Comparison of ENCODE assay signal across 14 mouse cellular contexts in genomic region chr19:10695801-10696200, GRCm38 (mm10). TPM values are rescaled to one million over a fixed set of nuclear protein-coding genes. Genes with fewer than 3 reads are reported as not detected.
DNase-seq lines count a peak whose midpoint lies in the region; ATAC-seq and TF ChIP-seq lines count a peak whose summit lies in the region.
"Had no signal": no experiment of that assay in that cellular context is flagged by ENCODE, and none has a peak within 500 bp of the region (broad histone marks: within the 10 kb centered on the region; RNA-seq: fewer than 3 reads in every experiment).

No protein-coding gene starts in this region.

- TF ChIP-seq CTCF in midbrain, postnatal 0 days (IDR thresholded peaks at IDR 0.05): no peak

- H3K4me1 ChIP-seq in limb, embryonic 14.5 days (ENCODE audit: control insufficient read depth, insufficient read depth, low read length): peaks cover 18% of the 10 kb centered on the region
- peaks cover 34% of the 10 kb centered on the region for H3K4me1 ChIP-seq in limb, embryonic 10.5 days
- peaks cover 10% of the 10 kb centered on the region for H3K4me1 ChIP-seq in forebrain, embryonic 11.5 days (replicated peaks; ENCODE audit: control insufficient read depth, insufficient read depth, low read length)
- H3K4me1 ChIP-seq in hindbrain, embryonic 12.5 days: peaks cover 48% of the 10 kb centered on the region
- peaks cover 36% of the 10 kb centered on the region for H3K4me1 ChIP-seq in midbrain, postnatal 0 days (ENCODE audit: insufficient read depth, low read length)

- no peak overlapping the region for H3K4me2 ChIP-seq in limb, embryonic 14.5 days (replicated peaks; ENCODE audit: low read depth, low read length, severe bottlenecking)
- H3K4me2 ChIP-seq in forebrain, embryonic 11.5 days (ENCODE audit: low read depth, low read length, severe bottlenecking): 0 out of 2 replicates have a peak overlapping the region, but pooled peaks have one; percentile 8
- H3K4me2 ChIP-seq in hindbrain, embryonic 12.5 days (replicated peaks): no peak overlapping the region
- peak overlapping the region; percentile 13; the same call in 1 of the 2 replicates for H3K4me2 ChIP-seq in midbrain, postnatal 0 days (ENCODE audit: low read depth, low read length, poor library complexity, severe bottlenecking)
- H3K4me2 ChIP-seq: limb, embryonic 13.5 days had no signal

- ATAC-seq in limb, embryonic 14.5 days (ENCODE audit: low FRiP score, low read depth): no peak
- ATAC-seq in forebrain, embryonic 11.5 days (replicated peaks; ENCODE audit: low FRiP score): peak; percentile 29; the same call in 1 of the 2 replicates
- ATAC-seq in hindbrain, embryonic 12.5 days (ENCODE audit: low FRiP score): no peak
- no peak for ATAC-seq in midbrain, postnatal 0 days (ENCODE audit: low FRiP score)

- H3K4me3 ChIP-seq in limb, embryonic 14.5 days (replicated peaks; ENCODE audit: low read length): no peak overlapping the region
- H3K4me3 ChIP-seq in limb, embryonic 10.5 days: no peak overlapping the region
- H3K4me3 ChIP-seq in forebrain, embryonic 11.5 days (ENCODE audit: low read depth, low read length): no peak overlapping the region
- H3K4me3 ChIP-seq in hindbrain, embryonic 12.5 days: no peak overlapping the region
- no peak overlapping the region for H3K4me3 ChIP-seq in midbrain, postnatal 0 days (ENCODE audit: low read depth, low read length)
- H3K4me3 ChIP-seq: limb, embryonic 13.5 days had no signal

- H3K36me3 ChIP-seq in limb, embryonic 14.5 days (ENCODE audit: control insufficient read depth, insufficient read depth, low read length): no peaks in the 10 kb centered on the region
- H3K36me3 ChIP-seq in limb, embryonic 10.5 days: 0 out of 2 replicates have a peak, but pooled peaks cover 3% of the 10 kb centered on the region
- H3K36me3 ChIP-seq in forebrain, embryonic 11.5 days (ENCODE audit: control insufficient read depth, insufficient read depth, low read length): no peaks in the 10 kb centered on the region
- H3K36me3 ChIP-seq in hindbrain, embryonic 12.5 days: no peaks in the 10 kb centered on the region
- 0 out of 2 replicates have a peak, but pooled peaks cover 4% of the 10 kb centered on the region for H3K36me3 ChIP-seq in midbrain, postnatal 0 days (ENCODE audit: insufficient read depth, low read length)
- H3K36me3 ChIP-seq: limb, embryonic 13.5 days had no signal

- WGBS in limb, embryonic 14.5 days: 73% methylated on average over 7 of the region's 7 CpGs
- 82% methylated on average over 7 of the region's 7 CpGs for WGBS in limb, embryonic 10.5 days
- 23% methylated on average over 7 of the region's 7 CpGs for WGBS in forebrain, embryonic 11.5 days
- WGBS in hindbrain, embryonic 12.5 days: 32% methylated on average over 7 of the region's 7 CpGs
- 19% methylated on average over 7 of the region's 7 CpGs for WGBS in midbrain, postnatal 0 days

- peak overlapping the region; percentile 21 for H3K9ac ChIP-seq in limb, embryonic 14.5 days (ENCODE audit: low read depth, low read length, severe bottlenecking)
- H3K9ac ChIP-seq in forebrain, embryonic 11.5 days (ENCODE audit: low read length): peak overlapping the region; percentile 35
- peak overlapping the region; percentile 36; the same call in 1 of the 2 replicates for H3K9ac ChIP-seq in hindbrain, embryonic 12.5 days
- no peak overlapping the region; the same call in 1 of the 2 replicates for H3K9ac ChIP-seq in midbrain, postnatal 0 days (replicated peaks; ENCODE audit: low read length, poor library complexity, severe bottlenecking)
- H3K9ac ChIP-seq: limb, embryonic 13.5 days had no signal

- no peak for TF ChIP-seq POLR2A in limb, embryonic 14.5 days (IDR thresholded peaks at IDR 0.05; ENCODE audit: borderline replicate concordance, extremely low read depth, insufficient read depth, insufficient read length)

- no peak for DNase-seq in limb, embryonic 14.5 days (ENCODE audit: low spot score)
- no peak for DNase-seq in limb, embryonic 10.5 days (ENCODE audit: low spot score)
- DNase-seq in forebrain, embryonic 11.5 days (ENCODE audit: low spot score): no peak
- no peak for DNase-seq in midbrain, postnatal 0 days (ENCODE audit: low spot score)
- no peak for DNase-seq in left cerebral cortex, adult 18-20 months (ENCODE audit: low spot score in 2 of 2)
- no peak for DNase-seq in urinary bladder, postnatal 36 days (ENCODE audit: low spot score in 2 of 2)
- DNase-seq in right cerebral cortex, adult 2 months (ENCODE audit: low spot score in 2 of 2): no peak
- DNase-seq: cerebellum, adult 9-11 months; kidney, adult 2 months; spleen, adult 18-20 months had no signal

- H3K27me3 ChIP-seq in limb, embryonic 14.5 days (ENCODE audit: control insufficient read depth, insufficient read depth, low read length): no peaks in the 10 kb centered on the region
- no peaks in the 10 kb centered on the region for H3K27me3 ChIP-seq in limb, embryonic 10.5 days (ENCODE audit: low read depth, poor library complexity, severe bottlenecking)
- H3K27me3 ChIP-seq in forebrain, embryonic 11.5 days (ENCODE audit: control insufficient read depth, insufficient read depth, low read length): no peaks in the 10 kb centered on the region
- no peaks in the 10 kb centered on the region for H3K27me3 ChIP-seq in hindbrain, embryonic 12.5 days
- H3K27me3 ChIP-seq in midbrain, postnatal 0 days (ENCODE audit: insufficient read depth, low read length): no peaks in the 10 kb centered on the region
- H3K27me3 ChIP-seq: limb, embryonic 13.5 days had no signal

- H3K27ac ChIP-seq in limb, embryonic 14.5 days (replicated peaks; ENCODE audit: low read depth, low read length): 0 out of 2 replicates have a peak overlapping the region, but pooled peaks have one; percentile 13
- no peak overlapping the region for H3K27ac ChIP-seq in limb, embryonic 10.5 days
- peak overlapping the region; percentile 59; the same call in 1 of the 2 replicates for H3K27ac ChIP-seq in forebrain, embryonic 11.5 days (ENCODE audit: low read depth, low read length)
- H3K27ac ChIP-seq in hindbrain, embryonic 12.5 days: peak overlapping the region; percentile 49
- peak overlapping the region; percentile 44 for H3K27ac ChIP-seq in midbrain, postnatal 0 days (ENCODE audit: low read depth, low read length)
- H3K27ac ChIP-seq: limb, embryonic 13.5 days had no signal

- no peaks in the 10 kb centered on the region for H3K9me3 ChIP-seq in limb, embryonic 14.5 days (ENCODE audit: control insufficient read depth, low read length)
- no peaks in the 10 kb centered on the region for H3K9me3 ChIP-seq in limb, embryonic 10.5 days (replicated peaks)
- no peaks in the 10 kb centered on the region for H3K9me3 ChIP-seq in forebrain, embryonic 11.5 days (ENCODE audit: control insufficient read depth, low read length)
- no peaks in the 10 kb centered on the region for H3K9me3 ChIP-seq in hindbrain, embryonic 12.5 days (replicated peaks)
- H3K9me3 ChIP-seq in midbrain, postnatal 0 days (ENCODE audit: low read length): no peaks in the 10 kb centered on the region
- H3K9me3 ChIP-seq: G1E; limb, embryonic 13.5 days had no signal

RNA-seq across cellular contexts. Expression of gene Vps37c, which starts 7.3 kb away (rescaled TPM):
- polyA plus RNA-seq in limb, embryonic 14.5 days (2012; rRNA removed): 30.2 and 37.4 TPM in 2 replicates
- 37.6 and 42.6 TPM in 2 replicates for polyA plus RNA-seq in limb, embryonic 14.5 days (2014; fragmentation: Nextera tagmentation; extraction: Ambion mirVana)
- 34.3 and 37.7 TPM in 2 replicates for polyA plus RNA-seq in limb, embryonic 10.5 days (2016; fragmentation: Nextera tagmentation; extraction: Ambion mirVana)
- 32.1 and 33.4 TPM in 2 replicates for polyA plus RNA-seq in forebrain, embryonic 11.5 days (2014; fragmentation: Nextera tagmentation; extraction: Ambion mirVana)
- 36.6 and 37.5 TPM in 2 replicates for polyA plus RNA-seq in hindbrain, embryonic 12.5 days (2016; fragmentation: Nextera tagmentation; extraction: Ambion mirVana)
- 17.5 and 22.4 TPM in 2 replicates for total RNA-seq in midbrain, postnatal 0 days (2014; rRNA removed)
- polyA plus RNA-seq in midbrain, postnatal 0 days (2015; fragmentation: Nextera tagmentation; extraction: Ambion mirVana): 22.9 and 28.0 TPM in 2 replicates
- total RNA-seq in left cerebral cortex, adult 18-20 months (2021): 10 to 100 TPM; 21.7 to 25.8 TPM

RNA-seq across cellular contexts. Expression of gene Pga5, which starts 17.9 kb away (rescaled TPM):
- polyA plus RNA-seq in limb, embryonic 14.5 days (2012; rRNA removed): 0.12 and 0.23 TPM in 2 replicates
- not detected in 2 replicates for polyA plus RNA-seq in limb, embryonic 14.5 days (2014; fragmentation: Nextera tagmentation; extraction: Ambion mirVana)
- polyA plus RNA-seq in limb, embryonic 10.5 days (2016; fragmentation: Nextera tagmentation; extraction: Ambion mirVana): not detected in 2 replicates
- not detected in 2 replicates for polyA plus RNA-seq in forebrain, embryonic 11.5 days (2014; fragmentation: Nextera tagmentation; extraction: Ambion mirVana)
- polyA plus RNA-seq in hindbrain, embryonic 12.5 days (2016; fragmentation: Nextera tagmentation; extraction: Ambion mirVana): not detected in 2 replicates
- not detected in 2 replicates for total RNA-seq in midbrain, postnatal 0 days (2014; rRNA removed)
- polyA plus RNA-seq in midbrain, postnatal 0 days (2015; fragmentation: Nextera tagmentation; extraction: Ambion mirVana): not detected in 2 replicates
- not detected for total RNA-seq in left cerebral cortex, adult 18-20 months (2021)
- total RNA-seq: adrenal gland, adult 18-20 months had no signal

RNA-seq across cellular contexts. Expression of gene Cd5, which starts 43.0 kb away (rescaled TPM):
- 0.16 and 0.28 TPM in 2 replicates for polyA plus RNA-seq in limb, embryonic 14.5 days (2012; rRNA removed)
- polyA plus RNA-seq in limb, embryonic 14.5 days (2014; fragmentation: Nextera tagmentation; extraction: Ambion mirVana): 0.23 and 0.51 TPM in 2 replicates
- 0.06 and 0.26 TPM in 2 replicates for polyA plus RNA-seq in limb, embryonic 10.5 days (2016; fragmentation: Nextera tagmentation; extraction: Ambion mirVana)
- polyA plus RNA-seq in forebrain, embryonic 11.5 days (2014; fragmentation: Nextera tagmentation; extraction: Ambion mirVana): 0.05 TPM in 1 of 2 replicates, not detected in the other
- polyA plus RNA-seq in hindbrain, embryonic 12.5 days (2016; fragmentation: Nextera tagmentation; extraction: Ambion mirVana): 0.17 and 0.31 TPM in 2 replicates
- 0.55 and 0.85 TPM in 2 replicates for total RNA-seq in midbrain, postnatal 0 days (2014; rRNA removed)
- 0.50 and 0.53 TPM in 2 replicates for polyA plus RNA-seq in midbrain, postnatal 0 days (2015; fragmentation: Nextera tagmentation; extraction: Ambion mirVana)
- under 1 TPM in 1 of 2 experiments, not detected in 1; 0.16 TPM for total RNA-seq in left cerebral cortex, adult 18-20 months (2021)
- polyA plus RNA-seq: G1E had no signal

Comparison
In these comparisons a context has a peak if more than half of its experiments do, and no peak if none do; other contexts are left out.
1. H3K4me2 ChIP-seq: peak in forebrain, embryonic 11.5 days (single experiment) and midbrain, postnatal 0 days (single experiment); none in limb, embryonic 14.5 days (single experiment) and hindbrain, embryonic 12.5 days (single experiment).